Mouse (Mus musculus) liver, adult 2 months (tissue): ENCODE measurements around the gene Ssh3.

Source experiments
- CTCF ChIP-seq: fragments of 200-500 bp; IDR thresholded peaks from 2 replicates; pipeline ENCODE4 v1.5.1; 2011; ENCODE audit warnings: low read depth, low read length, control low read depth
- POLR2A ChIP-seq: fragments of 200-500 bp; IDR thresholded peaks from 2 replicates; pipeline ENCODE4 v1.6.1; 2011; ENCODE audit warnings: low read length, control low read depth; ENCODE audit not compliant: insufficient read depth; ENCODE audit errors: extremely low read depth

DNA sequence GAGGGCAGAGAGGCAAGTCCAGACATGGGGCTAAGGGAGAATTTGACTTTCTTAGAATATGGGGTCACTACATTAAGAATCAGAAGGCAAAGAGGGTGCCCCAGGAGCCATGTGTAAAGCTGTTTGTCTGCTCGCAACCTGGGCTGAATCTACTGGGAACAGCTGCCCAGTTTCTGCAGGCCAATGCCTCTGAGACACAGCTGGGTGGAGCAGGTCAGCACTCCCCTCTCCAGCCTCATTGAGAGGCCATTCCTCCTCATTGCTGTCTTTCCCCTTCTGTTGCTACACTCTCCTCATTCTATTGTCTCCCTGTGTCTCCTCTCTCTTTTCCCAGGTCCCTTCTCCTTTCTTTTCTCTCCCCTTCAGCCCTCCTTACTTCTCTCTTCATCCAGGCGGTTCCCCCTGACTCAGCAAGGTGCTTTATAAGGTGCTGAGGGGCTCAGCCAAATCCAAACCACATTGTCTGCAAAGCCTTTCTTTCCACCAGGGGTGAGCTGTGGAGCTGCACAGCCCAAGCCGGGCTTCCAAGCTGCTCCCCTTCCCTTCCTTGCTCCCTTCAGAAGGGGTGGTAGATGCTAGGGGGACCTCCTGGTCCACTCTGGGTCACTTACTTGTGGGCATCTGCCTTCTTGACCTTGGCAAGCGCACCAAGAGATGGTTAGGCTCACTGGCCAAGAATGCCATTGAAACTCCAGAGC lies 56.9 kb downstream of the Ssh3 start:
- TF ChIP-seq CTCF = no peak
- TF ChIP-seq POLR2A = no peak
